Mouse (Mus musculus) intestine, embryonic 16.5 days (tissue): Measurements from ENCODE around the gene Fbln1. TPM values are rescaled to one million over a fixed set of nuclear protein-coding genes. Genes with fewer than 3 reads are reported as not detected.

Experiments used
- ATAC-seq: fragments of 200-750 bp; cut with Nextera tagmentation; 2 replicates; pipeline ENCODE4 v1.8.0; 2017; ENCODE audit warnings: moderate TSS enrichment, moderate library complexity
- H3K27ac ChIP-seq: fragments of 300-500 bp; sonication (generic); 2 replicates; pipeline ENCODE4 v1.5.1; 2014; ENCODE audit warnings: mild to moderate bottlenecking, low read length
- H3K27me3 ChIP-seq: fragments of 300-500 bp; sonication (generic); replicated peaks from 2 replicates; pipeline ENCODE4 v1.6.1; 2014; ENCODE audit warnings: low read length, control low read depth, mixed read lengths; ENCODE audit not compliant: control insufficient read depth, insufficient read depth
- H3K36me3 ChIP-seq: fragments of 300-500 bp; sonication (generic); 2 replicates; pipeline ENCODE4 v1.6.1; 2014; ENCODE audit warnings: low read length, control low read depth; ENCODE audit not compliant: control insufficient read depth, insufficient read depth
- H3K4me1 ChIP-seq: fragments of 300-500 bp; sonication (generic); 2 replicates; pipeline ENCODE4 v1.6.1; 2014; ENCODE audit warnings: low read length, control low read depth, mixed read lengths; ENCODE audit not compliant: control insufficient read depth, insufficient read depth
- H3K4me2 ChIP-seq: fragments of 300-500 bp; sonication (generic); 2 replicates; pipeline ENCODE4 v1.6.1; 2014; ENCODE audit warnings: low read depth, low read length, control low read depth
- H3K4me3 ChIP-seq: fragments of 300-500 bp; sonication (generic); 2 replicates; pipeline ENCODE4 v1.5.1; 2014; ENCODE audit warnings: mild to moderate bottlenecking, low read length
- H3K9ac ChIP-seq: fragments of 300-500 bp; sonication (generic); 2 replicates; pipeline ENCODE4 v1.6.1; 2014; ENCODE audit warnings: low read depth, low read length
- H3K9me3 ChIP-seq: fragments of 300-500 bp; sonication (generic); 2 replicates; pipeline ENCODE4 v1.6.1; 2016; ENCODE audit warnings: low read length, control low read depth; ENCODE audit not compliant: control insufficient read depth
- WGBS: fragments of 180-500 bp; shearing (Covaris S2); extraction: QIAGEN DNeasy Blood & Tissue Kit; methylation state at CpG from one replicate; pipeline ENCODE4 v1.1.7; 2014; 5-methylcytosine and 5-hydroxymethylcytosine counted together
- polyA plus RNA-seq: library from polyadenylated mRNA; unstranded; fragments of >200 nt; fragmentation: Nextera tagmentation; extraction: Ambion mirVana; gene quantifications from 2 replicates; pipeline ENCODE4 v1.2.1, GENCODE M21; 2015

The Fbln1 gene
- polyA plus RNA-seq, 1 experiment from 2014 or later, result 189 TPM

DNA sequence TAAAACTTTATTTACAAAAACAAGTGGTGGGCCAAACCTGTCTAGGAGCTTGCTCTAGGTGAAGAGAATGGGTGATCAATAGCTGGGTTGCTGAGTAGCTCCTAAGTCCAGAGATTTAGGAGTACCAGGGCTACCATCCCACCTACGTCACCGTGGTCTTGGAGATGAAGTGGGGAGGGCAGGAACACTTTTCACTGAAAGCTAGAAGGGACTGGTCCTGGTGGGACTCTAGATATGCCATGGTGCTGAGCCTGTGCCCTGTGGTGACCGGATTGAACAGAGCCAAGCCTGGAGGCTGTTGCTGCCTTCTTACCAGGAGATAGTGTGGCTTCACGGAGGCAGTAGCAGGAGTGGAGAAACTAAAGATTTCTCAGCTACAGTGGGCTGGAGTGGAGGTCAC lies 34.3 kb downstream of the Fbln1 start:
- Histone ChIP-seq H3K27me3 (no peaks in the 10 kb centered on the region), H3K4me1 (no peaks in the 10 kb centered on the region), H3K27ac (no peak overlapping the region), H3K9me3 (no peaks in the 10 kb centered on the region), H3K4me2 (no peak overlapping the region), H3K36me3 (peaks cover 38% of the 10 kb centered on the region), H3K4me3 (no peak overlapping the region), H3K9ac (no peak overlapping the region)
- 92% methylated on average over 4 of the region's 4 CpGs for WGBS
- ATAC-seq, result no peak

DNA sequence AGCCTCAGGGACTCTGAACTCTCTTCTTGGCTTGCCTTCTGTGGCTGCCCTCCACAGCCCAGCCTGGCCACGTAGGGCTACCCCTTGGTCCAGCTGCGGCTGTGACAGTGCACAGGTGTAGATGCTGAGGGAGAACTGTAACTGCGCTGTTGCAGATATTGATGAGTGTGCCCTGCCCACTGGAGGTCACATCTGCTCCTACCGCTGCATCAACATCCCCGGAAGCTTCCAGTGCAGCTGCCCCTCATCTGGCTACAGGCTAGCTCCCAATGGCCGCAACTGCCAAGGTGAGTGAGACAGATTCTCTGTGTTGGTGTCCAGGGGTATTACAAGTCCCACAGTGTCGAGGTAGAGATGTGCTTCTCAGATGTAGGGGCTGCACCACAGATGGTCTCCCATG lies 36.1 kb downstream of the Fbln1 start:
- no peaks in the 10 kb centered on the region for H3K9me3 ChIP-seq
- H3K4me2 ChIP-seq, result no peak overlapping the region
- H3K27me3 ChIP-seq, result no peaks in the 10 kb centered on the region
- no peak for ATAC-seq
- H3K4me3 ChIP-seq, result no peak overlapping the region
- H3K9ac ChIP-seq, result no peak overlapping the region
- 88% methylated on average over 7 of the region's 7 CpGs for WGBS
- H3K4me1 ChIP-seq, result no peaks in the 10 kb centered on the region
- no peak overlapping the region for H3K27ac ChIP-seq
- peaks cover 38% of the 10 kb centered on the region for H3K36me3 ChIP-seq

DNA sequence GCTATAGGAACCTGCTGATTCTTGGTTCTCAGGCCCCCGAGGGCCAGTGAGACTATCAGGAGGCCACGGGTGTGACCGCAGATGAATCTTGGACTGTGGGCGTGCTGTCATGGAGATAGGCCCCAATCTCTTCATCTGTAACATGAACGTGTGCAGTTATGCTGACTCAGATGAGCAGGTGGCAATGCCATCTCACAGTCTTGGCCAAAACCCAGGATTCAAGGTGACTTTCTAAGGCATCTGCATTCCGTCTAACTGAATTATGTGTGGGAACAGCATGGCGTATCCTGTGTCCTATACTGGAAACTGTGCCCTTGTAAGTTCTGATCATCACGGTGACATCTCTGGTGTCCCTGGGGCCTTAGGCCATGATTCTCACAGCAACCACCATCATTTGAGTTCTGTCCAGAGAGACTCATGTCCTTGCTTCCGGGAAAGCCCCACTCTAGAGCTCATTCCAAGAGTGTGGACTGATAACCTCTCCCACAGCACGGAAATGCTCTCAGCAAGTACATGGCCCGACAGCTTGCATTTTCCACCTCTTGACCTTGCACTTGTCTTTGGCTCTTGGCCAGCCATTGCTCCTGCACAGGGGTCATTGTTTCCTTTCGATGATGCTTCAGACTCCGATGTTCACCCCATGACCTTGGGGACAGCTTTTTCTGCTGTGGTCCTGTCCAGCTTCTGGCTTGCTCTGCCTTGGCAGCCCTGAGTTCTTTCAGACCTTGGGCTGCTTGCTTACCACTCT lies 38.8 kb downstream of the Fbln1 start:
- 84% methylated on average over 13 of the region's 13 CpGs for WGBS
- peaks cover 21% of the 10 kb centered on the region for H3K36me3 ChIP-seq
- no peak overlapping the region for H3K9ac ChIP-seq
- H3K27ac ChIP-seq, result no peak overlapping the region
- H3K27me3 ChIP-seq, result no peaks in the 10 kb centered on the region
- no peak for ATAC-seq
- H3K4me1 ChIP-seq, result no peaks in the 10 kb centered on the region
- no peak overlapping the region for H3K4me3 ChIP-seq
- no peaks in the 10 kb centered on the region for H3K9me3 ChIP-seq
- H3K4me2 ChIP-seq, result no peak overlapping the region

DNA sequence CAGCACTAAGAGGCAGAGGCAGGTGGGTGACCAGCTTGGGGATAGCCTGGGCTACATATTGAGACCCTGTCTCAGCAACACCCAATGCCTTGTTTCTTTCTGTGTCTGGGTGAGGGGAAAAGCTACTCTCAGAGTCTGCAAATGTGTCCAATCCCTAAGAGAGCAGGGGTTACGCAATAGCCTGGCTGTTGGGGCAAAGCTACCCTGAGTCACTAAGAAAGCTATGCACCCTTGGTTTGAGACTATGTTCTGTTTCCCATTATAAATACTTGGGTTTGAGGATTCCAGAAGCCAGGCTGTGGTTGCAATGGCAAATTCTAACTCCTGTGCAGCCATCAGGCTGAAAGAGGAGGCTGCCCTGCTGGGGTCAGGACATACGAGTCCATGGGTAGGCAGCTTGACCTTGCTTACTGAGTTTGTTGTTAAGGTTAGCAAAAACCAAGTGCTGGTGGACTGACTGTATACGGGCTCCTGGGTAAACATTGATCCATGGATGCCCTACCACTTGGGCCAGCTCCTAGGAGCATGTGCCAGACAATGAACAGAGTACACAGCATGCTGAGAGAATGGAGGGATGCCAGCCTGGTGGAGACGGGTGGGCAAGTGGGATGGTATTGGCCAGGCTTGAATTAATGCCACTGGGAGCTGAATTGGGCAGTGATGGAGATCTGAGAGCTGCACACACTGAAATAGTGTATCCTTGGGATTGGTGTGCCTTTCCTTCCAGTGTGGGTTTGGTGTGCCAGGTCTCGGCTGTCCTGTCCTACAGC lies 39.7 kb downstream of the Fbln1 start:
- no peak overlapping the region for H3K27ac ChIP-seq
- H3K36me3 ChIP-seq, result peaks cover 14% of the 10 kb centered on the region
- H3K4me2 ChIP-seq, result no peak overlapping the region
- no peaks in the 10 kb centered on the region for H3K9me3 ChIP-seq
- 89% methylated on average over 5 of the region's 5 CpGs for WGBS
- H3K9ac ChIP-seq, result no peak overlapping the region
- H3K4me3 ChIP-seq, result no peak overlapping the region
- H3K4me1 ChIP-seq, result no peaks in the 10 kb centered on the region
- H3K27me3 ChIP-seq, result no peaks in the 10 kb centered on the region
- no peak for ATAC-seq

DNA sequence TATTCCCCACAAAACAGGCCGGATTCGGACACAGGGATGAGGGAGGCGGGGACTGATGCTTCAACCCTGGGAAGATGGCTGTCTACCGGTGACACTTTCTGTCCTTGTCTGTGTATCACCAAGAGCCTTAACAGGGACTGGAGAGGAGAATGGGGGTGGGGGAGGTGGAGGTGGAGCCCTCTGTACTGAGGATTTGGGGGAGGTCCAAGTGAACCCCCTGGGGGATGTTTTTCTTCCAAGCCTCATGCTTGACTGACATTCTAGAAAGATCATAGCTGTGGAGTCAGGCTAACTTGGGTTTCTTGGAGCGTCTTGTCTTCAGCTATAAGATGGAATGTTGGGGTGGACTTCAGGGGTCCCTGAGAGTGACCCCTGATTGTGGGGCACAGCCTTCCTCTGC lies 40.3 kb downstream of the Fbln1 start:
- Histone ChIP-seq H3K9ac (no peak overlapping the region), H3K4me2 (no peak overlapping the region), H3K36me3 (peaks cover 11% of the 10 kb centered on the region; the same call in 1 of the 2 replicates), H3K27me3 (no peaks in the 10 kb centered on the region), H3K27ac (no peak overlapping the region), H3K9me3 (no peaks in the 10 kb centered on the region), H3K4me3 (no peak overlapping the region), H3K4me1 (no peaks in the 10 kb centered on the region)
- no peak for ATAC-seq
- 91% methylated on average over 5 of the region's 5 CpGs for WGBS

DNA sequence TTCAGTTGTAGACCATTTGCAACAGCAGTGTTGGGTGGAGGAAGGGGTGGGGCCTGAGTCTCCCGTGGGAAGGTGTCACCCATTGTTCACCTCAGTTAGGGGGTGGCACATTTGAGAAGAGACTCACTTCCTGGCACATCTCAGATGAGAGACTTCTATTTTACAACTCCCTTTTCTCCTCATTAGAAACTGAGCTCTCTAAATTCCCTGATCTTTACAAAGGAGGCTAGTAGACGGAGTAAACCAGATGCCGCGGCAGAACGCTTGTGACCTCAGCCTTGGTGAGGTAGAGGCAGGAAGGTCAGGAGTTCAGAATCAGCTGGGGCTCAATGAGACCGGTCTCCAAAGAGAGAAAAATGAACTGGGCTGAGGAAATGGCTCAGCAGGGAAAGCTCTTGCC lies 41.2 kb downstream of the Fbln1 start:
- H3K9ac ChIP-seq, result no peak overlapping the region
- no peaks in the 10 kb centered on the region for H3K27me3 ChIP-seq
- WGBS, result 68% methylated on average over 6 of the region's 6 CpGs
- ATAC-seq, result no peak
- H3K9me3 ChIP-seq, result no peaks in the 10 kb centered on the region
- no peak overlapping the region for H3K4me2 ChIP-seq
- peaks cover 11% of the 10 kb centered on the region; the same call in 1 of the 2 replicates for H3K36me3 ChIP-seq
- no peak overlapping the region for H3K4me3 ChIP-seq
- no peaks in the 10 kb centered on the region for H3K4me1 ChIP-seq
- H3K27ac ChIP-seq, result no peak overlapping the region

DNA sequence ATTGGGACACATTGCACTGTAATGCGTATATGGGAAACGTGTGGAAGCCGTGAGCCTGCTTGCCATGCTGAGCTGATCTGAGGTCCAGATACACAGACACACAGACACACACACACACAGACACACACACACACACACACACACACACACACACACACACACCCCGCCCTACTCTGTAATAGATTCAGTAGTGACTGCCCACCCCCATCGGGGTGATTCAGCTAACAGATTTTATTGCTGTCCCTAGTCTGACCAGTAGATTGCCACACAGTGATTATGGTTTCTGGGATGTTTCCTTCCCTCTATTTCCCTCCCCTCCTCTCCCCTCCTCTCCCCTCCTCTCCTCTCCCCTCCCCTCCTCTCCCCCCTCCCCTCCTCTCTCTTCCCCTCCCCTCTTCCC lies 42.6 kb downstream of the Fbln1 start:
- Histone ChIP-seq H3K4me1 (no peaks in the 10 kb centered on the region), H3K9me3 (no peaks in the 10 kb centered on the region), H3K9ac (no peak overlapping the region), H3K4me2 (no peak overlapping the region), H3K27ac (no peak overlapping the region), H3K36me3 (peaks cover 11% of the 10 kb centered on the region; the same call in 1 of the 2 replicates), H3K27me3 (no peaks in the 10 kb centered on the region), H3K4me3 (no peak overlapping the region)
- ATAC-seq, result no peak
- WGBS, result 69% methylated on average over 5 of the region's 5 CpGs

DNA sequence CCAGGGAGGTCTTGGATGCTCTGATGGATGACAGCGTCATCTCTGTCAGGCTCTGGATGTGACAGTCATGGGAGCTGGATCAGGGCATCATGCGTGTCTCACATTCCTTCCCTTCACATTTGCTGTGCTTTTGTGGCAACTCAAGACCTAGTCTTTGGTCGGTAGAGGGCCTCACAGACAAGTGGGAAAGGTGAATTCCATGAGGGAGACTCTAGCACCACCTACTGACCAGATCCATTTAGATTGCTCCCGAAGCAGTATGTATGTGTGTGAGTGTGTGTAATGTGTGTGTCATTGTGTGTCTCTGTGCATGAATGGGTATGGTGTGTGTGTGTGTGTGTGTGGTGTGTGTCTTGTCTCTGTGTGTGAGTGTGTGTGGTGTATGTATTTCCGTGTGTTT lies 43.5 kb downstream of the Fbln1 start:
- peak; percentile 59; the same call in 1 of the 2 replicates for ATAC-seq
- H3K9ac ChIP-seq, result no peak overlapping the region
- 56% methylated on average over 5 of the region's 5 CpGs for WGBS

DNA sequence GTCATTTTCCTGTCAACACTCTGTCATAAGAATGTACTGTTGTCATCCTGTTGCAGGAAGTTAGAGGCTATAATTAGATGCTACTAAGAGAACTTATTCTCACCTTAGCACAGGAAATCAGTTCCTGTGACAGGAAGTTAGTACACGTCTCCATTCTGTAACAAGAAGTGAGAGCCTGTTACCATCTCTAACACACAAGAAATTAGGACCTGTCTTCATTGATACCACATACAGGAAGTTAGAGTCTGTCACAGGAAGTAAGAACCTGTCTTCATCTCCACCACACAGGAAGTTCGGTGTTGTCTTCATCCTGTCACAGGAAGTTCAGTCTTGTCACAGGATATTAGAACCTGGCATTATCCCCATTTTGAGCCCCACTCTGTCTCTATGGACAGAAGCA lies 44.7 kb downstream of the Fbln1 start:
- WGBS, result 85% methylated on average over 2 of the region's 2 CpGs
- no peak overlapping the region for H3K27ac ChIP-seq
- no peak overlapping the region for H3K4me2 ChIP-seq
- H3K4me1 ChIP-seq, result no peaks in the 10 kb centered on the region
- H3K9ac ChIP-seq, result no peak overlapping the region
- H3K27me3 ChIP-seq, result no peaks in the 10 kb centered on the region
- H3K4me3 ChIP-seq, result no peak overlapping the region
- no peak for ATAC-seq
- no peaks in the 10 kb centered on the region for H3K9me3 ChIP-seq
- H3K36me3 ChIP-seq, result no peaks in the 10 kb centered on the region

More for the DNA sequence above, 43.5 kb downstream of the Fbln1 start:
- Histone ChIP-seq H3K4me2 (no peak overlapping the region), H3K27me3 (no peaks in the 10 kb centered on the region), H3K4me1 (no peaks in the 10 kb centered on the region), H3K27ac (no peak overlapping the region), H3K9me3 (no peaks in the 10 kb centered on the region), H3K36me3 (0 out of 2 replicates have a peak, but pooled peaks cover 5% of the 10 kb centered on the region), H3K4me3 (no peak overlapping the region)
